In genomic region chr13:29835170-29835569, GRCm38 (mm10) we compare ENCODE assay signal across 8 mouse cellular contexts. TPM values are rescaled to one million over a fixed set of nuclear protein-coding genes. Genes with fewer than 3 reads are reported as not detected.
DNase-seq lines count a peak whose midpoint lies in the region; ATAC-seq and TF ChIP-seq lines count a peak whose summit lies in the region.

No protein-coding gene starts in this region.

- peak; percentile 28; the same call in 1 of the 2 replicates for TF ChIP-seq CTCF in embryonic fibroblast, embryonic 13.5 days (IDR thresholded peaks at IDR 0.05; ENCODE audit: borderline replicate concordance, insufficient read depth, low read length)
- peak; percentile 73 for TF ChIP-seq CTCF in liver, postnatal 0 days (IDR thresholded peaks at IDR 0.05; ENCODE audit: low read depth)

- H3K4me3 ChIP-seq in embryonic fibroblast, embryonic 13.5 days (ENCODE audit: insufficient read depth, low read length): no peak overlapping the region
- H3K4me3 ChIP-seq in liver, postnatal 0 days (ENCODE audit: low read depth, low read length): no peak overlapping the region

- H3K4me2 ChIP-seq in liver, postnatal 0 days (ENCODE audit: low read depth, low read length): no peak overlapping the region

- TF ChIP-seq POLR2A in embryonic fibroblast, embryonic 13.5 days (IDR thresholded peaks at IDR 0.05; ENCODE audit: low read depth, low read length): no peak

- TF ChIP-seq EP300 in liver, postnatal 0 days (IDR thresholded peaks at IDR 0.05; ENCODE audit: low read depth): no peak

- no peaks in the 10 kb centered on the region for H3K27me3 ChIP-seq in liver, postnatal 0 days (ENCODE audit: insufficient read depth, low read length)

- peaks cover 13% of the 10 kb centered on the region for H3K4me1 ChIP-seq in embryonic fibroblast, embryonic 13.5 days (ENCODE audit: control insufficient read depth, insufficient read depth, low read length)
- H3K4me1 ChIP-seq in liver, postnatal 0 days (ENCODE audit: insufficient read depth): no peaks in the 10 kb centered on the region

- DNase-seq in adrenal gland, adult (ENCODE audit: inconsistent age in 2 of 2, low spot score in 1 of 2): peak; percentile 19 to 62
- no peak for DNase-seq in adrenal gland, adult 2 months
- peak; percentile 18 to 59 for DNase-seq in left cerebral cortex, adult 18-20 months (ENCODE audit: low spot score in 2 of 2)
- DNase-seq in left cerebral cortex, adult 8-10 months (ENCODE audit: low spot score in 2 of 2): no peak
- DNase-seq in adipocyte (ENCODE audit: low spot score): peak; percentile 68
- DNase-seq in liver, postnatal 0 days: peak; percentile 21
- peak; percentile 20 to 25 for DNase-seq in thymus, postnatal 36 days

- peaks cover 10% of the 10 kb centered on the region; the same call in 1 of the 2 replicates for H3K36me3 ChIP-seq in liver, postnatal 0 days (replicated peaks; ENCODE audit: insufficient read depth, low read length)

- ATAC-seq in liver, postnatal 0 days: no peak

- no peak overlapping the region for H3K27ac ChIP-seq in embryonic fibroblast, embryonic 13.5 days (ENCODE audit: insufficient read depth, low read length)
- H3K27ac ChIP-seq in liver, postnatal 0 days (ENCODE audit: low read depth): no peak overlapping the region

- 29% methylated on average over 4 of the region's 4 CpGs for WGBS in liver, postnatal 0 days (ENCODE audit: insufficient replicate concordance)

- no peaks in the 10 kb centered on the region for H3K9me3 ChIP-seq in liver, postnatal 0 days (ENCODE audit: low read length)

- no peak overlapping the region for H3K9ac ChIP-seq in liver, postnatal 0 days (replicated peaks)

RNA-seq across cellular contexts. Expression of gene Cdkal1, which starts 20.3 kb away (rescaled TPM):
- total RNA-seq in adrenal gland, adult 2 months (2021): 10 to 100 TPM; 22.0 to 29.0 TPM
- polyA plus RNA-seq in adrenal gland, adult 2 months (2012; rRNA removed): 0.71 and 0.73 TPM in 2 replicates
- 10 to 100 TPM; 23.7 to 26.3 TPM for total RNA-seq in left cerebral cortex, adult 18-20 months (2021)
- 10 to 100 TPM; 21.7 to 40.8 (median 26.9) TPM for total RNA-seq in left cerebral cortex, adult 8-10 months (2022)
- 20.0 and 25.0 TPM in 2 replicates for polyA plus RNA-seq in embryonic fibroblast, embryonic 13.5 days (2011; ENCODE audit: insufficient read length, low read depth, missing spikeins)
- polyA plus RNA-seq in liver, postnatal 0 days (2015; fragmentation: Nextera tagmentation; extraction: Ambion mirVana): 6.4 and 8.7 TPM in 2 replicates

Comparison
In these comparisons a context has a peak if more than half of its experiments do, and no peak if none do; other contexts are left out.
1. DNase-seq: peak in adrenal gland, adult (2 of 2), left cerebral cortex, adult 18-20 months (2 of 2), adipocyte (single experiment), liver, postnatal 0 days (single experiment) and thymus, postnatal 36 days (2 of 2); none in adrenal gland, adult 2 months (single experiment) and left cerebral cortex, adult 8-10 months (0 of 2).